Mouse (Mus musculus) adrenal gland, postnatal 36 days (tissue): ENCODE results near the gene Megf11. TPM values are rescaled to one million over a fixed set of nuclear protein-coding genes. Genes with fewer than 3 reads are reported as not detected.

Experiments used
- DNase-seq, 2 experiments: peaks; one replicate each; pipeline ENCODE4 v3.0.0; 2021; ENCODE audit warnings: mixed read lengths in 1 of 2
- long read RNA-seq, 2 experiments: library from polyadenylated mRNA; stranded (forward); transcript quantifications; one replicate each; pipeline ENCODE4 v2.0.0; 2021; ENCODE audit warnings: borderline sequencing depth in 2 of 2
- total RNA-seq, 2 experiments: library from RNA; stranded (reverse); gene quantifications; 2 replicates each; pipeline ENCODE4 v1.2.3; 2021

Megf11 gene
- under 1 TPM; 0.36 to 0.79 TPM for total RNA-seq
- long read RNA-seq, experiment 1 = 0 reads
- long read RNA-seq, experiment 2 = 0 reads

GRCm38 (mm10) chr9:64385511-64386465, at the start of gene Megf11:
TSS of gene Megf11 (plus strand) at chr9:64385626.
- DNase-seq = peak; percentile 54 to 55

- no peak for DNase-seq
These were observed 49.6 kb upstream of the Megf11 start for GRCm38 (mm10) chr9:64335825-64336224.

- no peak for DNase-seq
These were observed 46.1 kb upstream of the Megf11 start for GRCm38 (mm10) chr9:64339361-64339760.

- peak; percentile 78 to 87 for DNase-seq
These were observed 44.8 kb upstream of the Megf11 start for GRCm38 (mm10) chr9:64340351-64341253.

GRCm38 (mm10) chr9:64341254-64341566, 44.2 kb upstream of the Megf11 start, which contains the start of gene Dis3l:
TSS of gene Dis3l (minus strand) at chr9:64341288.
- DNase-seq = no peak

GRCm38 (mm10) chr9:64341671-64342070, 43.8 kb upstream of the Megf11 start:
- no peak for DNase-seq

GRCm38 (mm10) chr9:64343656-64344055, 41.8 kb upstream of the Megf11 start:
- DNase-seq = no peak

GRCm38 (mm10) chr9:64345931-64346330, 39.5 kb upstream of the Megf11 start:
- DNase-seq = no peak

- DNase-seq = no peak
These were observed 38.0 kb upstream of the Megf11 start for GRCm38 (mm10) chr9:64347377-64347776.

GRCm38 (mm10) chr9:64349490-64349889, 35.9 kb upstream of the Megf11 start:
- no peak for DNase-seq

- no peak for DNase-seq
These were observed 34.2 kb upstream of the Megf11 start for GRCm38 (mm10) chr9:64351191-64351590.

GRCm38 (mm10) chr9:64355627-64356026, 29.8 kb upstream of the Megf11 start:
- DNase-seq = no peak

GRCm38 (mm10) chr9:64361231-64361950, 24.0 kb upstream of the Megf11 start:
- DNase-seq = no peak

GRCm38 (mm10) chr9:64369871-64370270, 15.6 kb upstream of the Megf11 start:
- no peak for DNase-seq

GRCm38 (mm10) chr9:64371305-64371819, 14.1 kb upstream of the Megf11 start:
- DNase-seq = no peak

GRCm38 (mm10) chr9:64376380-64376779, 9.0 kb upstream of the Megf11 start:
- no peak for DNase-seq

GRCm38 (mm10) chr9:64383021-64383788, 2.2 kb upstream of the Megf11 start:
- DNase-seq = no peak

GRCm38 (mm10) chr9:64386466-64387211, 1.2 kb downstream of the Megf11 start:
- DNase-seq = no peak

- DNase-seq = no peak
These were observed 4.3 kb downstream of the Megf11 start for GRCm38 (mm10) chr9:64389576-64390292.
